Mouse (Mus musculus): ENCODE measurements around the gene Lrmda. TPM values are rescaled to one million over a fixed set of nuclear protein-coding genes. Genes with fewer than 3 reads are reported as not detected.
A peak's percentile ranks its signal among the peaks of the same experiment; 100 is the strongest.

The Lrmda gene
- polyA plus RNA-seq, 1 experiment from 2014 or later, result not detected

DNA sequence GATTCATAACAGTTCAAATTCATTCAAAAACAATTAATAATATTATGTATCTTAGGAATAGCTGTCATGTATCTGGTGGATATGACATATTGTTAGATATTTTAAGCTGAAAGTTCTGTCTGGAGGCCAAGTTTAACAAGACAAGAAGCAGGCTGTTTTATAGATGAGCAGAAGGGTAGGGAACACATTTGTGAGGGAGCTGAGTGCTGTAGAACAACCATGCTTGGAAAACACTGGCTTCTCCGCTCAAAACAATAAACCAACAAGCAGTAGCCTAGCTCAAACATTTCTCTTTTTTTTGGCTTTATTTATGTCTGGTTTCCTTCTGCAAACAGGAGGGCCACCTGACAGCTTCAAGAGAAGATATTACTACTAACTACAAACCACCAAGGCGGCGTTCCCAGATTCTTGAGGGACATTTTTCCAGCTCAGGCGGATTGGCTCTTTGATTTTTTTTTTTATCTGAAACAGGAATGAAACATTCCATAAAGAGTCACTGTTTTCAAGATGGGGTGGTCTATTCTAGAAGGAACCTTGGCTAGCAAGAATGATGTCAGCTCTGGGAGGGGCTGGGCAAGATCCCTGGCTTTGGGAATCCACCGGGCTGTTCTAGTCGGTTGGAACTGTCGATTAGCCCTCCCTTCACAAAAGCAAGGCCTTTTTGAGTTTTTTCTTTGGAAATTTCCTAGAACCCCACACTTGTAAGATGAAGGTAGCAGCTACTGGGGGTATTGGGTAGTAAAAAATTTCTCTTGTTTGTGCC lies 304.2 kb downstream of the Lrmda start:
- whole genome bisulfite sequencing, result 93% methylated on average over 7 of the region's 7 CpGs
- H3K4me3 ChIP-seq (replicated peaks; ENCODE audit: low read depth, low read length), result no peak overlapping the region
- no peak for ATAC-seq (ENCODE audit: low FRiP score, low TSS enrichment)
- H3K9ac ChIP-seq (replicated peaks; ENCODE audit: low read length), result no peak overlapping the region
- H3K4me2 ChIP-seq (ENCODE audit: low read length), result no peak overlapping the region
- H3K4me1 ChIP-seq (ENCODE audit: control insufficient read depth, insufficient read depth, low read length), result no peaks in the 10 kb centered on the region
- H3K27me3 ChIP-seq (ENCODE audit: control insufficient read depth, insufficient read depth, low read length), result no peaks in the 10 kb centered on the region
- no peak overlapping the region for H3K27ac ChIP-seq (replicated peaks; ENCODE audit: low read depth, low read length)
- DNase-seq, result no peak
- H3K9me3 ChIP-seq (ENCODE audit: control insufficient read depth, low read length), result no peaks in the 10 kb centered on the region
- no peaks in the 10 kb centered on the region for H3K36me3 ChIP-seq (ENCODE audit: control insufficient read depth, insufficient read depth, low read length)

DNA sequence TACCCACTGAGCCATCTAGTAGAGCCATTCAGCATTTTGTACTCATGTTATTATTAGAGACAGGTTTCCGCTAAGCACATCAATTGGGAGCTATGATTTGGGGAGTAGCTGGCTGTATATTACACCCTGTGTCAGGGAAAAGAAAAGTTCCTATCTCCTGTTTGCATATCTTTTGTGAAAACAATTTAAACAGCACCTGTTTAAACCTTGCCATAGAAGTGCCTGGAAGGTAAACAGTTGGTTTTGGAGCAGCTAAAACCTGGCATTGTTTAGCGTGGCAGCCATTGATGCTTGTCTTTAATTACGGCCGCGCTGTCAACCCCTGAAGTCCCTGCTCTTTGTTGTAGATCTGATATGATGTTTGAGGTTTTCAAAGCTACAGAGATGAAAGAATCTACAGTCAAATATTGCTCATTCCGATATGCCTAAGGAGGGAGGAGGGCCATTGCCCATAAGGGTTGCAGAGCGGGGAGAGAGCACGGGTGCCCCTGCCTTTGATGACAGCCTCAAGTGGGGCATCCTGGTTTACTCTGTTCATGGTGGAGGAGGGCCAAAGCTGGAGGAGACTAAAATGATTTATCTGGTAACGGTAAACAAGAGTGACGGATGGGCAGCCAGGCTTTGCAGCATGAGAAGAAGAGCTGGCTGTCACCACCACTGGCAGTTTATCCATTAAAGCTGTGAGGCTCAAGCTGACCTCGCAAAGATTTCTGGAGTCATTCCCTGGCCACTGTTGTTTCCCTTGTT lies 306.9 kb downstream of the Lrmda start:
- ATAC-seq (ENCODE audit: low FRiP score, low TSS enrichment) (no peak), DNase-seq (no peak)
- Histone ChIP-seq H3K9ac (replicated peaks; ENCODE audit: low read length) (no peak overlapping the region), H3K4me3 (replicated peaks; ENCODE audit: low read depth, low read length) (no peak overlapping the region), H3K27ac (replicated peaks; ENCODE audit: low read depth, low read length) (no peak overlapping the region), H3K9me3 (ENCODE audit: control insufficient read depth, low read length) (no peaks in the 10 kb centered on the region), H3K4me2 (ENCODE audit: low read length) (no peak overlapping the region), H3K27me3 (ENCODE audit: control insufficient read depth, insufficient read depth, low read length) (no peaks in the 10 kb centered on the region), H3K36me3 (ENCODE audit: control insufficient read depth, insufficient read depth, low read length) (no peaks in the 10 kb centered on the region), H3K4me1 (ENCODE audit: control insufficient read depth, insufficient read depth, low read length) (no peaks in the 10 kb centered on the region)
- 82% methylated on average over 11 of the region's 11 CpGs for WGBS

DNA sequence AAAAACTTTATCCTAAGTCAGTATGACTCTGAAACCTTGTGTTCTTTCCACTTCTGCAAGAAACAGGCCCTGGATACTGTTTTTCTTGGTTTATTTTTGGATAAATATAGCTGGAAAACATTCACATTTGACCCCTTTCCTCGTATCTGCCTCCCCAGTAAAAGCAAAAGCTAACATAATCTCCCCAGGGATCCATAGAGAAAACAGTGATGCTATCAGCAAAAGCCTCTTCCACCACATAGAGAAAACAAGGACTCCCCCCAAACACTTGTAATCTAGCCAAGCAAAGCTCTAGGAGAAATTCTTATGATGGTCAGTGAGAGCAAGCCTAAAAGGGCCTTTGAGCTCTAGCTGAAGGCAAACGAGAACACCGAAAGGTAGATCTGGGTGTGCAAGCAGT lies 309.7 kb downstream of the Lrmda start:
- H3K27me3 ChIP-seq (ENCODE audit: control insufficient read depth, insufficient read depth, low read length), result no peaks in the 10 kb centered on the region
- H3K4me2 ChIP-seq (ENCODE audit: low read length), result no peak overlapping the region
- WGBS, result 88% methylated on average over 3 of the region's 3 CpGs
- H3K4me1 ChIP-seq (ENCODE audit: control insufficient read depth, insufficient read depth, low read length), result no peaks in the 10 kb centered on the region
- no peak overlapping the region for H3K27ac ChIP-seq (replicated peaks; ENCODE audit: low read depth, low read length)
- ATAC-seq (ENCODE audit: low FRiP score, low TSS enrichment), result no peak
- H3K9me3 ChIP-seq (ENCODE audit: control insufficient read depth, low read length), result no peaks in the 10 kb centered on the region
- DNase-seq, result no peak
- no peak overlapping the region for H3K4me3 ChIP-seq (replicated peaks; ENCODE audit: low read depth, low read length)
- no peaks in the 10 kb centered on the region for H3K36me3 ChIP-seq (ENCODE audit: control insufficient read depth, insufficient read depth, low read length)
- no peak overlapping the region for H3K9ac ChIP-seq (replicated peaks; ENCODE audit: low read length)

DNA sequence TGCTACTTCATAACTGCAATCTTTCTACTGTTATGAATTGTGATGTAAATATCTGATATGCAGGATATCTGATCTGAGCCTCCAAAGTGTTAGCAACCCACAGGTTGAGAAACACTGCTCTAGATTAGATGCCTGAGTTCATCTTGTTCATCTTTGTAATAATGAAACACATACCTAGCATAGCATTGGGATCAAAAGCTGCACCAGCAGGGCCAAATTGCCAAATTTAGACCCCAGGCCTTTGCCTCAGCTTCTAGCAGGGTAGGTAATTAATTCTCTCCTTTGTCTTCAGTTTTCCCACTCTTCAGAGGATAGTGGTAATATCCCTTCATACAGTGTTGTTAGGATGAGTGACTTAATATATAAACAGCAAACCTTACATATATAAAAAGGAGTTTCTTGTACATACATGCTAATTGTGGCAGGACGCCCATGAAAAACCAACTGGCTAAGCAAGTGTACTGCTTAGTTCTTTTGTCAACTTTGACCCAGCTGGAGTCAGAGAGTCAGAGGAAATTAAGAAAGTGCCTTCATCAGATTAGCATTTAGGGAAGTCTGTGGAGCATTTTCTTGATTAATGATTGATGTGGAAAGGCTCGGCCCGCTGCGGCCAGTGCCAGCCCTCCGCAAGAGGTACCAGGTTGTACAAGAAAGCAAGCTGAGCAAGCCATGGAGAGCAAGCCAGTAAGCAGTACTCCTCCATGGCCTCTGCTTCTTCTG lies 315.7 kb downstream of the Lrmda start:
- Histone ChIP-seq H3K27ac (replicated peaks; ENCODE audit: low read depth, low read length) (no peak overlapping the region), H3K4me2 (ENCODE audit: low read length) (no peak overlapping the region), H3K4me3 (replicated peaks; ENCODE audit: low read depth, low read length) (no peak overlapping the region), H3K27me3 (ENCODE audit: control insufficient read depth, insufficient read depth, low read length) (no peaks in the 10 kb centered on the region), H3K4me1 (ENCODE audit: control insufficient read depth, insufficient read depth, low read length) (no peaks in the 10 kb centered on the region), H3K36me3 (ENCODE audit: control insufficient read depth, insufficient read depth, low read length) (no peaks in the 10 kb centered on the region), H3K9me3 (ENCODE audit: control insufficient read depth, low read length) (no peaks in the 10 kb centered on the region), H3K9ac (replicated peaks; ENCODE audit: low read length) (no peak overlapping the region)
- WGBS, result 95% methylated on average over 5 of the region's 5 CpGs
- DNase-seq, result no peak
- ATAC-seq (ENCODE audit: low FRiP score, low TSS enrichment), result no peak

DNA sequence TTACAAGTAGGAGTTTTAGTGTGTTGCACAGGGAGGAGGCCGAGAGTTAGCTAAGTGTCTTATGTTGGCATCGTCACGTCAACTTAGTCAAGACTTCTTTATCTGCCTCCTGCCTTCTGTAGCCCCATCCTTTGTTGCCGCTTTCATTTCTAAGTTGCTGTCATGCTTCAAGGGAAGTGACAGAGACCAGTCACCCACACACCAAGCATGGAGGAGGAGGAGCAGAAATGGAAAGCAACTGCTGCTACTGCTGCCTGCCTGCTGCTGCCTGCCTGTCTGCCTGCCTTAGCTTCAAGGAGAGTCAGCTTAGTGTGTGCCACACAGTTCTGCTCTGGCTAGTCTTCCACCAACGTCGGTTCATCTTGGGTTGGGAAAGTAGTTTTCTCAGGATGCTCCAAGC lies 319.7 kb downstream of the Lrmda start:
- H3K36me3 ChIP-seq (ENCODE audit: control insufficient read depth, insufficient read depth, low read length), result no peaks in the 10 kb centered on the region
- no peak overlapping the region for H3K4me3 ChIP-seq (replicated peaks; ENCODE audit: low read depth, low read length)
- no peaks in the 10 kb centered on the region for H3K9me3 ChIP-seq (ENCODE audit: control insufficient read depth, low read length)
- H3K4me2 ChIP-seq (ENCODE audit: low read length), result no peak overlapping the region
- DNase-seq, result no peak
- no peak for ATAC-seq (ENCODE audit: low FRiP score, low TSS enrichment)
- no peaks in the 10 kb centered on the region for H3K27me3 ChIP-seq (ENCODE audit: control insufficient read depth, insufficient read depth, low read length)
- no peak overlapping the region for H3K9ac ChIP-seq (replicated peaks; ENCODE audit: low read length)
- H3K27ac ChIP-seq (replicated peaks; ENCODE audit: low read depth, low read length), result no peak overlapping the region
- WGBS, result 61% methylated on average over 6 of the region's 6 CpGs
- H3K4me1 ChIP-seq (ENCODE audit: control insufficient read depth, insufficient read depth, low read length), result no peaks in the 10 kb centered on the region

DNA sequence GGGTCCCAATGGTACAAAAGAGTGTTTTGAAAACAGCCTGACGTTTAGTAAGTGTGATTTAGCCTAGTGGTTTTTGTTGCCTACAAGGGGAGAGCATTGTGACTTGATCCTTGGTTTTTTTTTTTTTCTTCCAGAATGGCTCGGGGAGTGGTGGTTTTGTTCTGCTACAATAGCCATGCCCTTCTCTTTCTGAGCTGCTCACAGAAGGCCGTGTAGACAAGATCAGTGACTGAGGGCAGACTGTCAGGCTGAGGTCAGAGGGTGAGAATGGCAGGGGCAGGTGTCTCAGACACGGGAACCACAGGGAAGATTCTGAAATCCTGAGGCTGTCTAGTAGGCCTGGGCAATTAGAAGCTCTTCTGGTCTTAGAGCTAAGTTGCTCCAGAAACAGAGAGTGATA lies 323.8 kb downstream of the Lrmda start:
- H3K9ac ChIP-seq (replicated peaks; ENCODE audit: low read length), result no peak overlapping the region
- ATAC-seq (ENCODE audit: low FRiP score, low TSS enrichment), result no peak
- H3K27me3 ChIP-seq (ENCODE audit: control insufficient read depth, insufficient read depth, low read length), result no peaks in the 10 kb centered on the region
- no peak overlapping the region for H3K4me2 ChIP-seq (ENCODE audit: low read length)
- H3K36me3 ChIP-seq (ENCODE audit: control insufficient read depth, insufficient read depth, low read length), result no peaks in the 10 kb centered on the region
- H3K27ac ChIP-seq (replicated peaks; ENCODE audit: low read depth, low read length), result no peak overlapping the region
- H3K4me3 ChIP-seq (replicated peaks; ENCODE audit: low read depth, low read length), result no peak overlapping the region
- no peaks in the 10 kb centered on the region for H3K4me1 ChIP-seq (ENCODE audit: control insufficient read depth, insufficient read depth, low read length)
- H3K9me3 ChIP-seq (ENCODE audit: control insufficient read depth, low read length), result no peaks in the 10 kb centered on the region
- no peak for DNase-seq
- 10% methylated on average over 4 of the region's 4 CpGs for WGBS

DNA sequence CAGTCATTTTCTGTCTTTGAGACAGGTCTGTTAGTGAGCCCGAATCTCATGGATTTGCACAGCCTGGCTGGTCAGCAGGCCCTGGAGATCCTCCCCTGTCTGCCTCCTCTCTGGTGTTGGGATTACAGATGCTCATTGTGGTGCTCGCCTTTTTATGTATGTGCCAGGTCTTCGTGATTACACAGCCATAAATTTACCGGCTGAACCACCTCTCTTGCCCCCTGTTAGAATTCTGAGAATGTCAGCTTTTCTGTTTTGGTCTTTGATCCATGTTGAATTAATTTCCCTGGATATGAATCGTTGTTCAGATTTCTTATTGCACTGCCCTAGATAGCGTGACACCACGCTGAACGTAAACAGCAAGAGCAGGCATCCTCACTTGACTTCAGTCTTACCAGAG lies 325.7 kb downstream of the Lrmda start:
- WGBS, result 51% methylated on average over 8 of the region's 8 CpGs
- H3K4me2 ChIP-seq (ENCODE audit: low read length), result no peak overlapping the region

DNA sequence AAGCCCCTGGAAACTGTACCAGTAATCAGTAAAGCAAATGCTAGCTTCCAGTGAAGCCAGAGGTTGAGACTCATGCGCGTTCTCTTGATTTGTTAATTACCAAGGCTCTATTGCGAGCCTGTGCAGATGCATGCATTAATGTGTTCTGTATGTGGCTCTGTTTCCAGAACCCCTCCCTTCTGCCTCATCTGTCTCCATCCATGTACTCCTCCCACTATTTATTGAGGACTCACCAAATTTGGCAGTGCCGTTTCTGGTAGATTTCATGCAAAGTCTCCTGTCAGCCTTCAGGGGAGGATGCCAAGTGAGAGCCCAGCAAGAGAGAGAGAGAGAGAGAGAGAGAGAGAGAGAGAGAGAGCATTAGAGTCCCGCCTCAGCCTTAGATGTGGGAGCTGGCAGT lies 334.1 kb downstream of the Lrmda start:
- H3K9ac ChIP-seq (replicated peaks; ENCODE audit: low read length), result no peak overlapping the region
- WGBS, result 56% methylated on average over 5 of the region's 5 CpGs
- no peak overlapping the region for H3K4me3 ChIP-seq (replicated peaks; ENCODE audit: low read depth, low read length)
- DNase-seq, result peak; percentile 26
- 0 out of 2 replicates have a peak, but pooled peaks cover 4% of the 10 kb centered on the region for H3K27me3 ChIP-seq (ENCODE audit: control insufficient read depth, insufficient read depth, low read length)
- H3K27ac ChIP-seq (replicated peaks; ENCODE audit: low read depth, low read length), result no peak overlapping the region
- peaks cover 11% of the 10 kb centered on the region; the same call in 1 of the 2 replicates for H3K4me1 ChIP-seq (ENCODE audit: control insufficient read depth, insufficient read depth, low read length)
- no peak overlapping the region for H3K4me2 ChIP-seq (ENCODE audit: low read length)
- no peaks in the 10 kb centered on the region for H3K36me3 ChIP-seq (ENCODE audit: control insufficient read depth, insufficient read depth, low read length)
- no peak for ATAC-seq (ENCODE audit: low FRiP score, low TSS enrichment)
- no peaks in the 10 kb centered on the region for H3K9me3 ChIP-seq (ENCODE audit: control insufficient read depth, low read length)

More for the DNA sequence above, 325.7 kb downstream of the Lrmda start:
- Histone ChIP-seq H3K9ac (replicated peaks; ENCODE audit: low read length) (no peak overlapping the region), H3K27me3 (ENCODE audit: control insufficient read depth, insufficient read depth, low read length) (no peaks in the 10 kb centered on the region), H3K4me3 (replicated peaks; ENCODE audit: low read depth, low read length) (no peak overlapping the region), H3K36me3 (ENCODE audit: control insufficient read depth, insufficient read depth, low read length) (no peaks in the 10 kb centered on the region), H3K27ac (replicated peaks; ENCODE audit: low read depth, low read length) (no peak overlapping the region), H3K4me1 (ENCODE audit: control insufficient read depth, insufficient read depth, low read length) (no peaks in the 10 kb centered on the region), H3K9me3 (ENCODE audit: control insufficient read depth, low read length) (no peaks in the 10 kb centered on the region)
- no peak for ATAC-seq (ENCODE audit: low FRiP score, low TSS enrichment)
- DNase-seq, result no peak

Data from midbrain, embryonic 14.5 days (tissue).